Mouse (Mus musculus) CD4-positive, CD25-positive, alpha-beta regulatory T cell, adult 4 months (primary cell): Measurements from ENCODE around the gene Arsg. TPM values are rescaled to one million over a fixed set of nuclear protein-coding genes. Genes with fewer than 3 reads are reported as not detected.

ENCODE experiments used
- ATAC-seq: one replicate; pipeline ENCODE4 v1.8.0; 2017
- polyA plus RNA-seq, 2 experiments: library from polyadenylated mRNA; unstranded; fragments of 100-300 nt; shearing (Covaris generic); gene quantifications; one replicate each; pipeline ENCODE4 v1.2.1; 2017

Arsg gene
- polyA plus RNA-seq, 2 experiments from 2014 or later, result 4.5 to 7.1 TPM

GRCm38 (mm10) chr11:109546305-109547001 is 73.3 kb downstream of the Arsg start:
- ATAC-seq, result no peak

GRCm38 (mm10) chr11:109547652-109548051 is 74.5 kb downstream of the Arsg start:
- no peak for ATAC-seq

GRCm38 (mm10) chr11:109549599-109550290 is 76.6 kb downstream of the Arsg start:
- no peak for ATAC-seq

GRCm38 (mm10) chr11:109553921-109554320 is 80.7 kb downstream of the Arsg start:
- peak; percentile 41 for ATAC-seq

- ATAC-seq, result no peak
Measured at GRCm38 (mm10) chr11:109554443-109554842, 81.3 kb downstream of the Arsg start.

GRCm38 (mm10) chr11:109556130-109556529 is 83.0 kb downstream of the Arsg start:
- no peak for ATAC-seq

GRCm38 (mm10) chr11:109557419-109557818 is 84.2 kb downstream of the Arsg start:
- no peak for ATAC-seq

GRCm38 (mm10) chr11:109559241-109559640 is 86.1 kb downstream of the Arsg start:
- no peak for ATAC-seq

- ATAC-seq, result peak; percentile 93
Measured at GRCm38 (mm10) chr11:109560793-109561257, 87.7 kb downstream of the Arsg start.

GRCm38 (mm10) chr11:109561445-109561844 is 88.3 kb downstream of the Arsg start:
- no peak for ATAC-seq

- ATAC-seq, result no peak
Measured at GRCm38 (mm10) chr11:109563708-109564107, 90.5 kb downstream of the Arsg start.

- ATAC-seq, result no peak
Measured at GRCm38 (mm10) chr11:109564466-109565214, 91.5 kb downstream of the Arsg start.

GRCm38 (mm10) chr11:109569007-109569618 is 95.9 kb downstream of the Arsg start:
- peak; percentile 66 for ATAC-seq

- peak; percentile 67 for ATAC-seq
Measured at GRCm38 (mm10) chr11:109569809-109570208, 96.6 kb downstream of the Arsg start.

- no peak for ATAC-seq
Measured at GRCm38 (mm10) chr11:109572051-109572450, 98.9 kb downstream of the Arsg start.

GRCm38 (mm10) chr11:109574604-109575003 is 101.4 kb downstream of the Arsg start:
- ATAC-seq, result no peak

GRCm38 (mm10) chr11:109575832-109576231 is 102.7 kb downstream of the Arsg start:
- no peak for ATAC-seq

GRCm38 (mm10) chr11:109578536-109578935 is 105.4 kb downstream of the Arsg start:
- ATAC-seq, result no peak

GRCm38 (mm10) chr11:109579999-109580398 is 106.8 kb downstream of the Arsg start:
- no peak for ATAC-seq

GRCm38 (mm10) chr11:109583986-109584385 is 110.8 kb downstream of the Arsg start:
- no peak for ATAC-seq

GRCm38 (mm10) chr11:109584843-109585713 is 111.9 kb downstream of the Arsg start:
- peak; percentile 88 for ATAC-seq

GRCm38 (mm10) chr11:109586424-109586823 is 113.2 kb downstream of the Arsg start:
- no peak for ATAC-seq
